Mouse (Mus musculus) embryo, embryonic 10.5 days (tissue): ENCODE results near the gene Ube2r2.

Source experiments
- DNase-seq: peaks from one replicate; pipeline ENCODE4 v3.0.0-alpha.2; 2015; ENCODE audit warnings: low spot score

The Ube2r2 gene

DNA sequence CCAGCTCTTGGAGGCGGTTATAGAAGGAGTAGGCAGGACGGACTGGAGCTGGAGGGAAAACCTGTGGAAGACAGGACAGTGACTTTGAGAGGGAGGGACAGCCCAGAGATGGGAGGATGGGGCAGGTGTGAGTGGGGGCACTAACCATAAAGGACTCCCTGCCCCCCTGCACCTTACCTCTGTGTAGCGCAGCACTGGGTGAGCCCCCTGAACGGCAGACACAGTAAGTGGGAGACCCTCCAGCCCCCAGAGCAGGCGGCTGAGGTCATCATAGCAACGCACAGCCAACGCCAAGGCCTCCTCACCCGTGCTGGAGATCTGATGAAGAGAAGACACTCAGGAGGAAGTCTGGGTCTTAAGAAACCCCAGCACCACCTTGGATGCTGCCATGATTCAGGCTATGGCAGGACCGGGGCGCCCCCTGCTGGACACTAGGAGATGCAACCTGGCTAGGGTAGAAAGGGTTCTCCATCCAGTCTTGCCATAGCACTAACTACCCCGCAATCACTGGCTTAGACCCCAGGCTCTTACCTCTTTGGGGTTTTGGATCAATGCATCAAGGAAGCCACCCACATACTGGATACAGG lies 16.7 kb upstream of the Ube2r2 start:
- DNase-seq, result peak; percentile 79

DNA sequence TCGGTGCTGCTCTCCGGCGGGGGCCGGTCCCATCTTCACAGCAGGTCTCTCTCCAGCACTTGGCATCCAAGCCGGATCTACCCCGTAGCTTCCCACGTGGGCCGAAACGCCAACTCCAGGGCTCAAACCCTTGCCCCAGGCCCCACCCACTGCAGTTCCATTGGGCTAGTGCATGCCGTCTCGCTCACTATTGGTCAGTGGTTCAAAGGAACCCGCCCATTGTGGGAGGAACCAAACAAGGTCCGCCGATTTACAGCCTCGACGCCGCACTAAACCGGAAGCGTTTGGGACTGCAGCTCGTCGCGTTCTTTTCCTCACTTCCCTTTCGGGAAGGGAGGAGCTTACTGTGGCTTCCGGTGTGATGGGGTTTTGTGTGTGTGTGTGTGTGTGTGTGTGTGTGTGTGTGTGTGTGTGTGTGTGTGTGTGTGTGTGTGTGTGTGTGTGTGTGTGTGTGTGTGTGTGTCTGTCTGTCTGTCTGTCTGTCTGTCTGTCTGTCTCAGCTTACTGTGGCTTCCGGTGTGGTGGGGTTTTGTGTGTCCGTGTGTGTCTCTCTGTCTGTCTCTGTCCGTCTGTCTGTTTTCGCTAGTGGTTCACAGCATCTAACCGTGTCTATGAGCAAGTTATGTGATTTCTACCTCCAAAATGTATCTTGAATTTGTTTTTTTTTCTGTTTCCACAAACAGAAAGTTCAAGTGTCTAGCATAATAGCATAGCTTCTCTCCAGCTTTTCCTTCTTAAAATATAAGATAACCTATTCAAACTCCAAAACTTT lies 11.2 kb upstream of the Ube2r2 start, which contains the start of gene Nol6:
TSS of gene Nol6 (minus strand) at position 276 of the 772 bp plus-strand sequence.
- peak; percentile 100 for DNase-seq

- peak; percentile 81 for DNase-seq
Observed at GRCm38 (mm10) chr4:41129406-41129805, 6.1 kb upstream of the Ube2r2 start.

GRCm38 (mm10) chr4:41129836-41130235 lies 5.7 kb upstream of the Ube2r2 start:
- no peak for DNase-seq

DNA sequence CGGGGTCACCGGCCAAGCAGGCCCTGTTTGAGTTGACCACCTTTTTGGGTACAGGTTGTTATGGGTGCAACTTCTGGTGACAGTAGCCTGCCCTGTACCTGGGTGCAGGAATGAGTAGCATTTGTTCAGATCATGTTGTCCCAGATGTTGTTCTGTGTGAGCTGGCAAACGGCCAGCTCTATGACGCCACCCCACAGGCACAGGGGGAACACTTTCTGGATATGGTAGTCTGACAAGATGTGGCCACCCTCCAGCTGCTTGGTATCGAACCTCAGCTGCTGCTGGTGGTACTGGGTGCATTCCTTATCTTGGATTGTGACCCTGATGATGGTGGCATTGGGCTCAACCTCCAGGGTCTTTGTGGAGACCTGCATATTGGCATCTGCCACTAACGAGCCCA lies 3.1 kb upstream of the Ube2r2 start:
- DNase-seq, result no peak

- DNase-seq, result no peak
Observed at GRCm38 (mm10) chr4:41133529-41134291, 1.8 kb upstream of the Ube2r2 start.

- DNase-seq, result peak; percentile 90
Observed at GRCm38 (mm10) chr4:41134935-41135710, 420 bp upstream of the Ube2r2 start.

DNA sequence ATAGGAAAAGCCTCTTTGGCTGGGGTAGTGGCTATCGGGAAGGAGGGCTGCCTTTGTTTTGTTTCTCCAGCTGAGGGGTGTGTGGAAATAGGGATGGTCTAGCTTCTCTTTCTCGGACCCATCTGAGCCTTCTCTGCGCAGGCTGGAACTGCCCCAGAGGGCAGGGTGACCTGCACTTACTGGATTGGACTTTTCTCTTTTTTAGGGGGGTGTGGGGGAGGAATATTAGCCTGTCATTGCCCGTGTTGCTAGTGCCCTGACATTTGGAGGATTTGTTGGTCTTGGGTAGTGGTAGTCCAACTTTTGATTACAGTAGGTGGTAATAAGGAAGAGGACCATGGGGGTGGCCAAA lies 887 bp downstream of the Ube2r2 start:
- DNase-seq, result peak; percentile 69

DNA sequence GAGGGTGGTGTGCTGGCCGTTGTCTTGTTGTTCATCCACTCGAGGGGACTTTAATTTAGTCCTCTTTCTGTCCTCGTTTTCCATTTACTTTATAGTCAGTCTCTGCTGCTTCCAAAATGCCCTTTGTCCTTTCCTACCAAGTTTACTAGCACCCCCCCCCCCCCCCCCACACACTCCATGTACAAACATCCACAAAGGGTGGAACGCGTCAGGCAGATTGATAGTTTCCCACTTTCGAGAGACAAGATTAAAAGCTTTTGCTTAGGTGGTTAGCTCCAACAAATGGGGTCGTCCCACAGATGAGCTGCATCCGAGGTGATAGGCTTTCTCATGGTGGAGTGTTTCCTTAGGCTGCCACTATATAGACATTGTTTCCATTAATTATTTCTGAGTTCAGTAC lies 1.3 kb downstream of the Ube2r2 start:
- DNase-seq, result peak; percentile 40

- DNase-seq, result no peak
Observed at GRCm38 (mm10) chr4:41140174-41140875, 4.8 kb downstream of the Ube2r2 start.

- DNase-seq, result no peak
Observed at GRCm38 (mm10) chr4:41142601-41143000, 7.1 kb downstream of the Ube2r2 start.

- no peak for DNase-seq
Observed at GRCm38 (mm10) chr4:41149891-41150290, 14.3 kb downstream of the Ube2r2 start.

- DNase-seq, result no peak
Observed at GRCm38 (mm10) chr4:41151186-41151585, 15.6 kb downstream of the Ube2r2 start.

DNA sequence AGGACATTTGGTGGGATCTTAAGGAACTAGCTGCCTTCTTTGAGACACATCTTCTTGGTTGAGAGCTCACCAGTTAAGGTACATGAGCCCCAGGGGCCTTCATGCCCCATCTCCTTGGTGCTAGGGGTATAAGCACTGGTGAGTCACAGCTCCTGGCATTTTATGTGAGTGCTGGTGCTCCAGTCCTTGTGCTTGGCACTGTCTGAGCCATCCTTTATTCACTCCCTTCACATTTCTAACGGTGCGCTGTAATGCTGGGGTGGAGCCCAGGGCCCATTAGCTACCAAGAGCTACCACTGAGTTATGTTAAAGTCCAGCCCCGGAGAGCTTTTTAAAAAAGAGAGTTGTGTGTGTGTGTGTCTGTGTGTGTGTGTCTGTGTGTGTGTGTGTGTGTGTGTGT lies 17.6 kb downstream of the Ube2r2 start:
- no peak for DNase-seq

DNA sequence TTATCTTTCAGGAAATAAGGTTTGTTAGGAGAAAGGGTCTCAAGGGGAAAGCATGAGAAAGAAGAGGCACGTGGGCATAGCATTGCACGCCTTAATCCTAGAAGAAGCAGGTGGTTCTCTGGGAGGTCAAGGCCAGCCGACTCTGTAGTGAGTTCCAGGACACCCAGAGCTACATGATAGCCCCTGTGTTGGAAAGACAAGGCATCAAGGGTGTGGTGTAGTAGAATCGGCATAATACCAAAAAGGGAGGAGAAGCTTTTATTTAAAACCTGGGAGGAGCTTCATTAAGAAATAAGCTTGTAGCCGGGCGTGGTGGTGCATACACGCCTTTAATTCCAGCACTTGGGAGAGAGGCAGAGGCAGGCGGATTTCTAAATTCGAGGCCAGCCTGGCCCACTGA lies 21.4 kb downstream of the Ube2r2 start:
- no peak for DNase-seq

DNA sequence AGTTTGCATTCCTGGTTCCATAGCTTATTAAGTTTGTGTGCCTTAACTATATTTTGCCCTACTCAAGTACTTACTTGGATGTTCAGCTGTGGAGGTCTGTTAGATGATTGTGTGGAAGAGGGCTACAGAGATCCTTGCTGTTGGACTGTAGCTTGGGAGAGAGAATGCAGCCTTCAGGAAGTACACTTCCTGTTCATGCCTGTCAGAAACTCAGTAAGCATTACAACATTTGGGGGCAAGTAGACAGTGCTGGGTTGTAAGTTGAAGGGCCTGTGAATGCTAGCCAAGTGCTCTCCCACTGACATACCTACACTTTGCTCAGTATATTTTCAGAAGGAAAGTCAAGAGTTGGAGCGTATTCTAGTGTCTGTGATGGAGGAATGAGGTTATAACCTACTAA lies 22.7 kb downstream of the Ube2r2 start:
- no peak for DNase-seq

- DNase-seq, result no peak
Observed at GRCm38 (mm10) chr4:41161232-41161631, 25.7 kb downstream of the Ube2r2 start.

GRCm38 (mm10) chr4:41164974-41165373 lies 29.4 kb downstream of the Ube2r2 start:
- DNase-seq, result no peak

DNA sequence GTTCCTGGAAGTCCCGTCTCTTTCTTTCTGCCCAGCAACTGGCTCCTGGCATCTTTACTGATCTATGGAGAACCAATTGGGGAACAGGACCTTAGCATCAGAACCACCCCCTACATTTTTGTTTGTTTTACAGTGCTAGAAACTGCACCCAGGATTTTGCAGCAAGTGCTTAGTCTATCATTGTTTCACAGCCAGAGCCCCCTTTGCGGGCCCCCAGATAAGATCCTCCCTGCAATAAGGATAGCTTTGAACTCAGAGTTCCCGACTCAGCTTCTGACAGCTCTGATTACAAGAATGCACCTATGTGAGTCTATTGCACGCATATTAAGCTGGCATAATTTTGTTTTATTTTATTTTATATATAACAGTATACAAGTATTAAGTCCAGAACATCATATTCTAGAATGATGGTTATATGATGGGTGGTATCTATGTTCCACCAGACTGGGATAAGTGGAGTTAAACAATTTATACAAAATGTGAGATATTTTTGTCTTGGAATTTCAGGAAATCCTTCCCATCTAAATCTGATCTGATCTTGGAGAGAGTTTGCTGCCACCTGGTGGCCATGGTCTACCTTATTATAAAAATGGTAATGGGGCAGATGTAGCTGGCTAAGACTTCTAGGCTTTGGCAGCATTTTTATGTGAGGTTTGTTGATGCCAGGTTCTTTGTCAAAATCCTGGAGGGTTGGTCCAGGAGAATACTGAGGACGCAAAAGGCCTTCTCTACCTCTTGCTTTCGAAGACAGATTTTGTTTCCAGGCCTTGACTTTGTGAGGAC lies 30.3 kb downstream of the Ube2r2 start:
- peak; percentile 86 for DNase-seq

DNA sequence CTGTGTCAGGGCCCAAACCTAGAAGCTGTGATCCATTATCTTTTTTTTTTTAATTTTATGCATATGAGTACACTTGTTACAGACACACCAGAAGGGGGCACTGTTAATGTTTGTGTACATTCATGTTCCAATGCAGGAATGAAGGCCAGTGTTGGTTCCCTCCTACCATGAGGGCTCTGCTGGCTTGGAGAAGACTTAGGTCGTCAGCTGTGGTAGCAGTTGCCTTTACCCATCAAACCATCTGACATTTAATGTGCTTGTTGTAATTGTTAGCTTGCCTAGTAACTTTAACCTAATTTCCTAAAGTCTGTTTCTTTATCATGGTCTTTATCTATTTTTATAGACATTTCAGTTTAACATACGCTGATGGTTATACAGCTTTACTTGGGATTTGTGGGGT lies 35.4 kb downstream of the Ube2r2 start:
- no peak for DNase-seq

GRCm38 (mm10) chr4:41174631-41175030 lies 39.1 kb downstream of the Ube2r2 start:
- DNase-seq, result no peak
